Mouse (Mus musculus): Measurements from ENCODE around the gene Csmd2. TPM values are rescaled to one million over a fixed set of nuclear protein-coding genes. Genes with fewer than 3 reads are reported as not detected.

Csmd2 gene
- polyA plus RNA-seq, 1 experiment: not detected

- Histone ChIP-seq H3K4me1 (ENCODE audit: control insufficient read depth, insufficient read depth, insufficient read length, low read length) (no peaks in the 10 kb centered on the region), H3K27ac (replicated peaks; ENCODE audit: low read depth, low read length) (no peak overlapping the region), H3K4me3 (ENCODE audit: insufficient read depth, low read depth, low read length) (no peak overlapping the region)
These were observed 155.5 kb downstream of the Csmd2 start for GRCm38 (mm10) chr4:128143147-128143546.

GRCm38 (mm10) chr4:128149524-128149923 is 161.9 kb downstream of the Csmd2 start:
- Histone ChIP-seq H3K27ac (replicated peaks; ENCODE audit: low read depth, low read length) (no peak overlapping the region), H3K4me3 (ENCODE audit: insufficient read depth, low read depth, low read length) (no peak overlapping the region), H3K4me1 (ENCODE audit: control insufficient read depth, insufficient read depth, insufficient read length, low read length) (no peaks in the 10 kb centered on the region)

- H3K4me3 ChIP-seq (ENCODE audit: insufficient read depth, low read depth, low read length): no peak overlapping the region
- no peaks in the 10 kb centered on the region for H3K4me1 ChIP-seq (ENCODE audit: control insufficient read depth, insufficient read depth, insufficient read length, low read length)
- H3K27ac ChIP-seq (replicated peaks; ENCODE audit: low read depth, low read length): no peak overlapping the region
These were observed 164.4 kb downstream of the Csmd2 start for GRCm38 (mm10) chr4:128152066-128152465.

- Histone ChIP-seq H3K4me3 (ENCODE audit: insufficient read depth, low read depth, low read length) (no peak overlapping the region), H3K27ac (replicated peaks; ENCODE audit: low read depth, low read length) (no peak overlapping the region), H3K4me1 (ENCODE audit: control insufficient read depth, insufficient read depth, insufficient read length, low read length) (no peaks in the 10 kb centered on the region)
These were observed 165.5 kb downstream of the Csmd2 start for GRCm38 (mm10) chr4:128153144-128153543.

GRCm38 (mm10) chr4:128155226-128155625 is 167.6 kb downstream of the Csmd2 start:
- Histone ChIP-seq H3K27ac (replicated peaks; ENCODE audit: low read depth, low read length) (no peak overlapping the region), H3K4me3 (ENCODE audit: insufficient read depth, low read depth, low read length) (no peak overlapping the region), H3K4me1 (ENCODE audit: control insufficient read depth, insufficient read depth, insufficient read length, low read length) (no peaks in the 10 kb centered on the region)

- H3K4me1 ChIP-seq (ENCODE audit: control insufficient read depth, insufficient read depth, insufficient read length, low read length): no peaks in the 10 kb centered on the region
- no peak overlapping the region for H3K4me3 ChIP-seq (ENCODE audit: insufficient read depth, low read depth, low read length)
- no peak overlapping the region for H3K27ac ChIP-seq (replicated peaks; ENCODE audit: low read depth, low read length)
These were observed 173.0 kb downstream of the Csmd2 start for GRCm38 (mm10) chr4:128160656-128161055.

- Histone ChIP-seq H3K4me1 (ENCODE audit: control insufficient read depth, insufficient read depth, insufficient read length, low read length) (no peaks in the 10 kb centered on the region), H3K27ac (replicated peaks; ENCODE audit: low read depth, low read length) (no peak overlapping the region)
These were observed 182.5 kb downstream of the Csmd2 start for GRCm38 (mm10) chr4:128170181-128170580.

GRCm38 (mm10) chr4:128171233-128171632 is 183.6 kb downstream of the Csmd2 start:
- H3K27ac ChIP-seq (replicated peaks; ENCODE audit: low read depth, low read length): no peak overlapping the region
- H3K4me3 ChIP-seq (ENCODE audit: insufficient read depth, low read depth, low read length): no peak overlapping the region
- no peaks in the 10 kb centered on the region for H3K4me1 ChIP-seq (ENCODE audit: control insufficient read depth, insufficient read depth, insufficient read length, low read length)

More at GRCm38 (mm10) chr4:128170181-128170580, 182.5 kb downstream of the Csmd2 start:
- H3K4me3 ChIP-seq (ENCODE audit: insufficient read depth, low read depth, low read length): no peak overlapping the region

- H3K27ac ChIP-seq (replicated peaks; ENCODE audit: low read depth, low read length): no peak overlapping the region
- no peaks in the 10 kb centered on the region for H3K4me1 ChIP-seq (ENCODE audit: control insufficient read depth, insufficient read depth, insufficient read length, low read length)
- H3K4me3 ChIP-seq (ENCODE audit: insufficient read depth, low read depth, low read length): no peak overlapping the region
These were observed 184.0 kb downstream of the Csmd2 start for GRCm38 (mm10) chr4:128171701-128172100.

- Histone ChIP-seq H3K4me1 (ENCODE audit: control insufficient read depth, insufficient read depth, insufficient read length, low read length) (no peaks in the 10 kb centered on the region), H3K27ac (replicated peaks; ENCODE audit: low read depth, low read length) (no peak overlapping the region), H3K4me3 (ENCODE audit: insufficient read depth, low read depth, low read length) (no peak overlapping the region)
These were observed 191.3 kb downstream of the Csmd2 start for GRCm38 (mm10) chr4:128178974-128179373.

- no peaks in the 10 kb centered on the region for H3K4me1 ChIP-seq (ENCODE audit: control insufficient read depth, insufficient read depth, insufficient read length, low read length)
- H3K27ac ChIP-seq (replicated peaks; ENCODE audit: low read depth, low read length): no peak overlapping the region
These were observed 191.9 kb downstream of the Csmd2 start for GRCm38 (mm10) chr4:128179581-128179980.

GRCm38 (mm10) chr4:128184747-128185146 is 197.1 kb downstream of the Csmd2 start:
- Histone ChIP-seq H3K4me3 (ENCODE audit: insufficient read depth, low read depth, low read length) (no peak overlapping the region), H3K4me1 (ENCODE audit: control insufficient read depth, insufficient read depth, insufficient read length, low read length) (no peaks in the 10 kb centered on the region), H3K27ac (replicated peaks; ENCODE audit: low read depth, low read length) (no peak overlapping the region)

More at GRCm38 (mm10) chr4:128179581-128179980, 191.9 kb downstream of the Csmd2 start:
- H3K4me3 ChIP-seq (ENCODE audit: insufficient read depth, low read depth, low read length): no peak overlapping the region

- H3K4me1 ChIP-seq (ENCODE audit: control insufficient read depth, insufficient read depth, insufficient read length, low read length): no peaks in the 10 kb centered on the region
- H3K27ac ChIP-seq (replicated peaks; ENCODE audit: low read depth, low read length): no peak overlapping the region
- H3K4me3 ChIP-seq (ENCODE audit: insufficient read depth, low read depth, low read length): no peak overlapping the region
These were observed 206.8 kb downstream of the Csmd2 start for GRCm38 (mm10) chr4:128194454-128194853.

- Histone ChIP-seq H3K4me3 (ENCODE audit: insufficient read depth, low read depth, low read length) (no peak overlapping the region), H3K27ac (replicated peaks; ENCODE audit: low read depth, low read length) (no peak overlapping the region), H3K4me1 (ENCODE audit: control insufficient read depth, insufficient read depth, insufficient read length, low read length) (no peaks in the 10 kb centered on the region)
These were observed 230.4 kb downstream of the Csmd2 start for GRCm38 (mm10) chr4:128217991-128218595.

GRCm38 (mm10) chr4:128224453-128224852 is 236.8 kb downstream of the Csmd2 start:
- Histone ChIP-seq H3K4me1 (ENCODE audit: control insufficient read depth, insufficient read depth, insufficient read length, low read length) (no peaks in the 10 kb centered on the region), H3K4me3 (ENCODE audit: insufficient read depth, low read depth, low read length) (no peak overlapping the region), H3K27ac (replicated peaks; ENCODE audit: low read depth, low read length) (no peak overlapping the region)
